Mouse (Mus musculus): Measurements from ENCODE around the gene Olfr463.
"Not testable (repeated sequence)": the region's sequence is repeated elsewhere in the genome, so short reads cannot be mapped to it uniquely, and the experiment has no call there.

The Olfr463 gene

DNA sequence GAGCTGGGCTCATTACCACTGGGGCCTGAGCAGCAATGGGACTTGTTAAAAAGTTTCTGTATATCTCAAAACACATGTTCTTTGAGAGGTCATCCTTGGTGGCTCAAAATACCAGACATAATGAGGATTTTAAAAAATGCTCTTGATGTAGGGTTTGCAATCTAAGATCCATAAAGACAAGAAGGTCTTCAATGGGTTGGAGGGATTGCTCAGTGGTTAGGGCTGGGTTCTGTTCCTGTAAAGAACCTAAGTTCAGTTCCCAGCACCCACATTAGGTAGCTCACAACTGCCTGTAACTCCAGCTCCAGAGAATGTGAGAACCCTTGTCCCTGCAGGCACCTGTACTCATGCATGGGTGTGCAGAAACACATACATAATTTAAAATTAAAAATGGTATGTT, at the start of gene Olfr463:
Gene Olfr463 (minus strand): TSS at position 101 of the 400 bp plus-strand sequence.
- no peak for DNase-seq (ENCODE audit: low spot score)

DNA sequence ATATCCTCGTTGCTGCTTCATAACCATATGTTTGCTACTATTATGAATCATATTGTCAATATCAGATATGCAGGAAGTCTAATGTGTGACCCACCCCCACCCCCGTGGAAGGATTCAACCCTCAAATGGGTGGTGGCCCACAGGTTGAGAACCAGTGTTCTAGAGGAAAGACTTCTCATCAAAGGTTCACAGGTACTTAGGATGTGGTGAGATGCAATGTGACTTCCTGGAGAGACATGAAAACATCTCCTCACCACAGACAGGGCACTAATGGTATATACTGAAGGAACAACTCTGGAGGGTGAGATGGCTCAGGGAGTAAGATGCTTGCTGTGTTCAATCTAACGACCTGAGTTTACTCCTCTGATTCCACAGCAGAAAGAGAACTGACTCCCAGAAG, 38.3 kb upstream of the Olfr463 start:
- DNase-seq (ENCODE audit: low spot score): no peak

DNA sequence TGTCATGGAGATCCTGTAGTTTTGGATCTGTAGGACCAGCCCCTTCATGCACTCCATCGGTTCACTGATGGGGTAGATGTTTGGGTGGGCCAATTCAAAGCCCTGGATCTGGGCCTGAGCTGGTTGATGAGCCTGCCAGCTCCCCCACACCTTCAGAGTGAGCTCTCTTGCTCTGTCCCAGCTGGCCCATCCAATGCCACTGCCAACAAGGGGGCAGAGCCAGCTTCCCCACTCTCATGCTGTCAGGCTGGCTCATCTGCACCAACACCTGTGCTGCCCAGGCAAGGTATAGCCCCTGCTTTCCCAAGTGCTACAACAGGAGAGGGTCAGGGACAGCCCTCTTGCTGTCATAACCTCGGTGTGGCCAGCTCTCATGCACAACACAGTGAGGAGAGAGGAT, 36.5 kb upstream of the Olfr463 start:
- no peak for DNase-seq (ENCODE audit: low spot score)

DNA sequence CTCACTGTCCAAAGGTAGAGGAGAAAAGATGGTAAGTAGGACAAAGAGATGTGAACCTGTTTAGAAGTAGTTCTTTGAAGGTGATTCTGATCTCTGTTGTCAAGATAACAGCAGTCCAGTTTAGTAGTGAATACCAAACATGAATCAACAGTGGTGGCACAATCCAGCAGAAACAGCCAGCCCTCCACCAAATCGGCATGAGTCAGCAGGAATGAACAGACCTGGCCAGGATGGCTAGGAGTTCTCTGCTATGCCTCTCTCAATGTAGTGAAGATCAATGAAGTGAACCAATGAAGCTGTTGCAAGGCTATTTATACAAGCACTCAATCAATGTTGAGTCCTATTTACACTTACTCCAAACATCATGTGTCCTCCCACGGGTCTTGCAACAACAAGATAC, 33.2 kb upstream of the Olfr463 start:
- DNase-seq (ENCODE audit: low spot score): no peak

DNA sequence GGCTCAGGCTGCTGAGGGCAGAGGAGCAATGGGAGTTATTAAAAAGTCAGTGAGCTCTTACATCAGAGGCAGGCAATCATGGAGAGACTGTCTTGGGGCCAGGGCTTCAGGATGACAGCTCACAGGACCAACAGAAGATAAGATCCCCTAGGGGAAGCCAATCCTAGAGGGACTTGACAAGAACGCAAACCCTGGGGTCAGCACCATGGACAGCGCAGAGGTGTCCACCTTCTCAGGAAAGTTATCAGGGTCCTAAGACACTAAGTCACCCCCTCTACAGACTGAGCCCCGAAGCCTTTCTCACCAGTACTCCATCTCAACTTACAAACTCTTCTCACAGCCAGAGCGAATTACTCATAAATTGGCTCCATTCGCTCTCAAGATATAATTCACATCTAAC, 23.8 kb upstream of the Olfr463 start, which contains the start of gene Olfr464:
Gene Olfr464 (minus strand): TSS at position 2 of the 400 bp plus-strand sequence.
- peak; percentile 88 for DNase-seq (ENCODE audit: low spot score)

DNA sequence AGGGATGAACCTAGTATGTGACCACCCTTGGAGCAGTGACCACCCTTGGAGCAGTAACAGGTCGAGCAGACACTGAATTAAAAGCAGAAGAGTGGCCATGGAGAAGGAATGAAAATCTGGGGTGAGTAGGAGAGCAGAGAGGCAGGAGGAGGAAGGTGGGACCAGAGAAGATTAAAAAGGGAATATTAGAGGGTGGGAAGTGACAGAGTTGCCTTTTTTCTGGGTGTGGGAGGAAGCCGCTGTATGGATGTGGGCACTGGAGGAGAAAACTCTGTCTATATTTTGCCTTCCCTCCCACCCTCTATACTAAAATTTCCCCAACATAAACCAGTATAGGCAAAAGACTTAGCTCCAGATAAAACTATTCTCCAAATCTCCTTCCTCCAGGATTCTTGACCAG, 23.1 kb upstream of the Olfr463 start:
- DNase-seq (ENCODE audit: low spot score): no peak

DNA sequence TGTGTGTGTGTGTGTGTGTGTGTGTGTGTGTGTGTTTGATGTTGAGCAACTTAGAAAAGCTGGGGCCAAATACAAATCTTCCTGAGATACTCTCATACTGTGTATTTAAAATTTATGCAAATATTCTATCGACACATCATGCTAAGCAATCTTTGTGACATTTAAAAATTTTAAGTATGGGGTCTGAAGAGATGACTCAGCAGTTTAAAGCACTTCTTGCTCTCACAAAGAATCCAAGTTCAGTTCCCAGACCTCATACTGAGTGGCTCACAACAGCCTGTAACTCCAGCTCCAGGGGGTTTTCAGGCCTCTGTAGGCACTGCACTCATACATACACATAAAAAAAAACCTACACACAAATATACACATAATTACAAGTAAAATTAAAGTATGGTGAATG, 18.8 kb upstream of the Olfr463 start:
- DNase-seq (ENCODE audit: low spot score): no peak

DNA sequence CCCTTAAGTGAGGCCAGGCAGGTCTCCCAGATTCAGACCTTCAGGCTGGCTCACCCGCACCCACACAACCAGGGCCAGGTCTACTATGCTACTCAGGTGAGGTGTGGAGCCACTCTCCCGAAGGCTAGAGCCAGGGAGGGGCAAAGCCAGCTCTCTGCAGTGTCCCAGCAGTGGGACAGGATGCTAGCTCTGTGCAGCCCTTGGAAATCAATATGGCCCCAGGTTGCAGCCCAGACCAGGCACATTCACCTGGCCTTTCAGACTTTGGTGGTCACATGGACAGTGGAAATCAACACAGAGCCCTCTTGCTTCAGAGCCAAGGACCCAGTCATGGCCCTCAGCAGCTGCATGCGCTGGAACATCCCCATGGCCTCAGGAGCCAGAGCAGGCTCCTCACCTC, 7.1 kb upstream of the Olfr463 start:
- DNase-seq (ENCODE audit: low spot score): no peak

DNA sequence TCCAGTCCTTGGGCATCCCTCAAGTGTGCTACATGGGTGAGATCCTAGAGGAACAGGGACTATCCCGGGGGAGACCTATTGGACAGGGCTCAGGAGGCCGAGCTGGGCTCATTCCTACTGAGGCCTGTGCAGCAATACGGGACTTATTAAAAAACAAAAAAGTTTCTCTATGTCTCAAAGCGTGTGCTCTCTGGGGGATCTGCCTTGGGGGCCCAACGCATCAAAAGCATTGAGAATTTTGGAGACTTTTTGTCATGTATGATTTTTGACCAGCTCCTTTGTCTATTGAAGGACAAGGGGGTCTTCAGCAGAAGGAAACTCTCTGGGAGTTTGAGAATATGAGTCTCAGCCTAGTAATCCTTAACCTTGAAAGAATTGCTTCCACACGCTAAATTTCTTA, 5.0 kb downstream of the Olfr463 start, which contains the start of gene Olfr462:
Gene Olfr462 (minus strand): TSS at position 101 of the 400 bp plus-strand sequence.
- no peak for DNase-seq (ENCODE audit: low spot score)

DNA sequence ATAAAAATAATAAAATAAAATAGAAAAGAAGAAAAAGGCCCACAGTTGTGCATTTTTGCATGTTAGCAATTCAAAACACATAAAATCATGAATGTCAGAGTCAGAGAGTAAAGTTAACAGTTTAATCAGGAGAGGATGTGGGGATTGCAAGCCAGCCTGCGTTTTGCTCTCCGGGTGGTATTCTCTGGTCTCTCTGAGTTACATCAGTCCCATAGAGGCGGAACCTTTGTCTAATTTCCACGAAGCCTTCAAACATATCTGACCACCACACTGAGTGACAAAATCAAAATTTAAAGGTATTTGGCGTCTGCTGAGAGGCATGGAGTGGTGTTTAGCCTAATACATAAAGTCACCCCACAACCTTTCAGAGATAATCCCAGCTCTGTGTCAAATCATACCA, 12.3 kb downstream of the Olfr463 start:
- DNase-seq (ENCODE audit: low spot score): no peak

DNA sequence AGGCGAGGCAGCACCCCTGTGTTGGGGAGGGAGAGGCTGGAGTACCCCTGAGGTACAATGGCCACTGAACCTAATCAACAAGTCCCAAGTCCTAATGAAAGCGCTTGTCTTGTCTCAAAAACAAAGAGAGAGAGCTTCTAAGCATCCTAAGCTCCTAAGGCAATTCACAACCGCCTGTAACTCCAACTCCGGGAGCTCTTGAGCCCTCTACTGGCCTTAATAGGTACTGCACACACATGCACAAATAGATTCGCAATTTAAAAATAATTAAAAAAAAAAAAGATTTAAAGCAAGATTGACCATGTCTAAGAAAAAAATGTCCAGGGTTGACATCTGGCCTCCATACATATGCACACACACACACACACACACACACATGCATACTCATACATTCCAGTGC, 13.7 kb downstream of the Olfr463 start:
- peak; percentile 13 for DNase-seq (ENCODE audit: low spot score)

DNA sequence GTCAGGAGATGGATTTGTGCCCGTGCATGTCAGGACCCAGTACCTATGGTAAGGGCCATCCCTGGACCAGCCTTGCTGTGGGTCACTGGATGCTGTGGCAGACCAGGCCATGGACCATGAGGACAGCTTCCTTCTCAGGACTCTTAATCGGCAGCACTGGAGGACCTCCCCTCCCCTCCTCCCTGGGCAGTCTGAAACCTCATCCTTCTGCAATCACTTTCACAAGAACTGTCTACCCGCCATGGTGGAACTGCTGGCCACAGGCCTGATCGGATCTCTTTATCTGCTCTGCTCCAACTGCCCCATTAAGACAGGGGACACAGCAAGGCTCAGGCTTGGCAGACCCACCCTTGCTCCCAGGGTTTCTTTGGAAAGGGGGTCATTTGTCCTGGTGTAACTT, 15.5 kb downstream of the Olfr463 start:
- DNase-seq (ENCODE audit: low spot score): no peak

DNA sequence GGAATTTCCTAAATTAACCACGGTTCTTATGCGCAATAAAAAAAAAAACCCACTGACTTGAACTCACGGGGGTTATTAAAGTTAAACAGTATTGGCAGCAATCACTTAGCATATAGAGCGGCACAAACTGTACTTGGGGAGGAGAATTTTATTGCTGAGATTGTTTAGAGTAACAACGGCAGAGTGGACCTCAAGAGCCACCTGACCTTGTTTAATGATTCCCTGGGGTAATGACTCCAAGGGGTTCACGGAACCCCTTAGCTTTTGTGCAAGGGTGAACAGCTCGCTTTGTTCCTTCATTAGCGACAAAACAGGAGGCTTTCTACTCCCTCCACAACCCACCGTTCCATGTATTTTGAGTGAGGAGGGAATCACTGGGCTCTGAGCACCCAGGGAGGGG, 17.4 kb downstream of the Olfr463 start:
- DNase-seq (ENCODE audit: low spot score): no peak

DNA sequence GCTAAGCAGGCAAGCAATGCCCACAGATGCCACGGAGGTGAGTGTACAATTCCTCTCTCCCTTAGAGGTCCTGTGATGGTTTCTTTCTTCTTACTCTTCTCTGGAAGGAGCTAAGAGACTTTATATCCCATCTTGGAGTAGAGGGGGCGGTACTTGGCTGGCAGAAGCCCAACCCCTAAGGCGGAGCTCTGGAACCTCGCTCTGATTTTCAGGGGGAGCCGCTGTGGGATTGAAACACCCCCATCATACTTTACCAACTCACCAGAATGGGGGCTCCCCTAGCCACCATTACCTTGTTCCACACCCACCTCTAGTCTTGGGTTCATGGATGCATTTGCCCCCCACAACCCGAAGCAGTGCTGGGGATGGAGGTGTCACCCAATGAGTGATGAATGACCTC, 21.8 kb downstream of the Olfr463 start, which contains the start of gene Epx:
Gene Epx (minus strand): TSS at position 101 of the 400 bp plus-strand sequence.
- no peak for DNase-seq (ENCODE audit: low spot score)

DNA sequence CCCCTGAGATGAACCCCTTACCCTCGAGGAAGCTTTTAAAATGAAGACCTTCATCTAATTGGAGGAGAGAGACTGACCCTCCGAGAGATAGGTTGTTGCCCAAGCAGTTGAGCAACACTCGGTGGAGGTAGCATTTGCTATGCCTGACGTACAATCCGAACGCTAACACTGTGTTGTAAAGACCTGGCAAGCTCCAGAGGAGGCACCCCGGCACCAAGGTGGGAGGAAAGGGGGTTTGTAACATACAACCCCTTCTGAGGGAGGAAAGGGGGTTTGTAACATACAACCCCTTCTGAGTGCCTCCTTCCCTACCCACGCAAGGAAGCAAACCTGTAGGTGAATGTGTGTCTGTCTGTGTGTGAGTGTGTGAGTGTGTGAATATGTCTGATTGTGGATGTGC, 25.4 kb downstream of the Olfr463 start:
- DNase-seq (ENCODE audit: low spot score): no peak

DNA sequence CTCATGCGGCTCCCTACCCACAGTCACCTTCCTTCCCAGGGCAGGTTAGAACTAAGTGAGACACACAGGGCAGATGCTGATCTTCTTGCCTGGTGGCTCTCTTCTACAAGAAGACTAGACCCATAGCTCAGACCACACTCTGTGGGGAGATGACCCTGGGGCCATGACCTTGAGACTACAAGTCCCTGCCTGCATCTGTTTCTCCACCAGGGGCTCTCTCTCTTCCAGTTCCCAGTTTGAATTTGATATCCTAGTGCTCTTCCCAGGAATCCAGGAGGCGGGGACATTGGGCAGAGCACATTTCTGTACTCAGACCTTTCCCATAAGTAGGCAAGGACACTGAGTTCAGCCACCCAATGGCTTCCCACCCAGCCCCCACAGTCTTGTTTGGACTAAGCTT, 27.1 kb downstream of the Olfr463 start:
- no peak for DNase-seq (ENCODE audit: low spot score)

DNA sequence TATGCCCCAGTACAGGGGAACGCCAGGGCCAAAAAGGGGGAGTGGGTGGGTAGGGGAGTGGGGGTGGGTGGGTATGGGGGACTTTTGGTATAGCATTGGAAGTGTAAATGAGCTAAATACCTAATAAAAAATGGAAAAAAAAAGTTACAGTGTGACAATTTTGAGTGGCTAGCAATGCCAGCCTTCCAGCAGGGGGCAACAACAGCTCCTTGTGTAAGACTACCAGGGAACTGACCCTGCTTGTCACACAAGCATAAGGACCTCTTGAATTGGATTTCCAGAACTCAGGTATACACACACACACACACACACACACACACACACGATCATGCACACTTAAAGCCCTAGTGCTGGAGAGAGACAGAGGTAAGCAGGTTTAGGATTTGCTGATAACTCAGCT, 30.3 kb downstream of the Olfr463 start:
- not testable (repeated sequence) for DNase-seq (ENCODE audit: low spot score)

DNA sequence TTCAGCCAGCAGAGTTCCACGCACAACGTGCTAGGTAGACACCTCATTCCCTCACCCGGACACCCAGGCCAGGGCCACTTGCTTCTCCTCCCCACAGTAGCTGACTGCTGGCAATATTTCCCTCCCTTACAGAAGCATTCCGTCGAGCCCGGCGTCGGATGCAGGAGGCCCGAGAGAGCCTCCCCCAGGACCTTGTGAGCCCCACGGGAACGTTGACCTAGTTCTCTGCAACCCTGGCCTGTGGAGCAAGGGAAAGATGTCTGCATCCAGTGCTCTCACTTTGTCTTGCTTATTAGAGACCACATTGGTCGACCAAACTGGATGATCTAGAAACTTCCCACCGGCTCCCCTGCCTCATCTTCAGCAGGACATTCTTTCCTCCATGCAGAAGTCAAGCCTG, 34.4 kb downstream of the Olfr463 start:
- no peak for DNase-seq (ENCODE audit: low spot score)

DNA sequence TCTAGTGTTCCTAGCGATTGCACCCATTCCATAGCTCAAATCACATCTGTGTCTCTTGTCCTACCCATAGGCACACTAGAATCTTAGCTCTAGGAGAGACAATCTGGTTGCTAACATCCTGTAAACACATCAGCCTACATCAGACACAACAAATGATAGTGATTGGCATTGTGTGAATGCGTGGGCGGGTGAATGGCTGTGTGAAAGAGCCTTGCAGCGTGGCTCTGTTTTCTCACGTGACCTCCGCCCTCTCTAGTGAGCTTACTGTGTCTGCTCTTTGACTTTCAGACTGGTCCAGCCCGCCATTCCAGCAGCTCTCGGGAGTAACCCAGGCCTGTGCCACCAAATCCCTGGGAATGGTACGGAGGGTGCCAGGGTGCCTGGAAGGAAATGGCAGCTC, 36.8 kb downstream of the Olfr463 start:
- DNase-seq (ENCODE audit: low spot score): no peak

DNA sequence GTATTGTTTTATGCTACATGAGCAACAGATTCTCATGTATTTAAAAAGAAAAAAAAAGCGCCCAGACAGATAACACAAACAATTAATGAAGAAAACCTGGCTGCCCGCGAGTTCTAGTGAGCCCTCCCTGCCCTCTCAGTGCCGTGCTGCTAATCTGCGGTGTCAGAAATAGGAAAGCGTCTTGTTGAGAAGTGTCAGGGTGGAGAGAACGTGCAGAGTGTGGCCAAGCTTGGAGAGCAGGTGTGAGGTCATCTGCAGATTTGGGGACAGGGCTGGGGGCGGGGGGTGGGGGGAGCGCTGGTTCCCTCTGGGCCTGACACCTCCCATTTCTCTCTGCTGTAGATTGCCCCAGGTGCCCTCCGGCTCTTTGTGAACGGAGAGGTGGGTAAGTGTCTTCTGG, 37.9 kb downstream of the Olfr463 start:
- no peak for DNase-seq (ENCODE audit: low spot score)

DNA sequence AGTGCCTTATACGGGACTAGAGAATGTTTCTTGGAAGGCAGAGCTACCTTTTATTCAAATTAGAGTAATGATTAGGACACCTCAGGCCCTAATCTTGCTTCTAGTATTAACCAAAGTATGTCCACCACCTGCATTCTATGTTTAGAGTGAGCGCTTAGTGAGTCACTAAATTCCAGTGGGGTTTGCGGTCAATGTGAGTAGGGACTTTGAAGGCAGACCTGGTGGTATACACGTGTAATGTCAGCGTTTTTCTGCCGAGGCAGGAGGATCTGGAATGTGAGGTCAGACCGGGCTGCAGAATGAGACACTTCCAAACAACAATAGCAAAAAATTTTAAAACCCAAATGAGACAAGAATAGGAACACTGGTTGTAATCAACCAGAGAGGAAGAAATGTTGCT, 42.6 kb downstream of the Olfr463 start:
- DNase-seq (ENCODE audit: low spot score): no peak

DNA sequence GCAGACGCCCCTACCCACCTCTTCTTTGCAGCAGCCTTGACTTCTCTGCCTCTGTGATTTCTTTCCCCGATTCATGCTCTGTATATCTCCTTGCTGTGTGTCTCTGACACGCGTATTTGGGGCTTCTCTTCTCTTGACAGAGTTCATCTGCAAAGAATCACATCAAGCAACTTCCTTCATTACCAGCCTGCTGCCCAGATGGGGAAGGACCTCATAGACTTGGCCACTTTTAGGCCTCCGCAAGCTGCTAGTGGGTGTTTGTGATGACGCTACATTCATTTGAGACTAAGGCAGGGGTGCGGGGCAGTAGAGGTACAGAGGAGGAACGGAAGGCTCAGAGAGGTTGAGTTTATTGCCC, 43.6 kb downstream of the Olfr463 start:
- peak; percentile 15 for DNase-seq (ENCODE audit: low spot score)

DNA sequence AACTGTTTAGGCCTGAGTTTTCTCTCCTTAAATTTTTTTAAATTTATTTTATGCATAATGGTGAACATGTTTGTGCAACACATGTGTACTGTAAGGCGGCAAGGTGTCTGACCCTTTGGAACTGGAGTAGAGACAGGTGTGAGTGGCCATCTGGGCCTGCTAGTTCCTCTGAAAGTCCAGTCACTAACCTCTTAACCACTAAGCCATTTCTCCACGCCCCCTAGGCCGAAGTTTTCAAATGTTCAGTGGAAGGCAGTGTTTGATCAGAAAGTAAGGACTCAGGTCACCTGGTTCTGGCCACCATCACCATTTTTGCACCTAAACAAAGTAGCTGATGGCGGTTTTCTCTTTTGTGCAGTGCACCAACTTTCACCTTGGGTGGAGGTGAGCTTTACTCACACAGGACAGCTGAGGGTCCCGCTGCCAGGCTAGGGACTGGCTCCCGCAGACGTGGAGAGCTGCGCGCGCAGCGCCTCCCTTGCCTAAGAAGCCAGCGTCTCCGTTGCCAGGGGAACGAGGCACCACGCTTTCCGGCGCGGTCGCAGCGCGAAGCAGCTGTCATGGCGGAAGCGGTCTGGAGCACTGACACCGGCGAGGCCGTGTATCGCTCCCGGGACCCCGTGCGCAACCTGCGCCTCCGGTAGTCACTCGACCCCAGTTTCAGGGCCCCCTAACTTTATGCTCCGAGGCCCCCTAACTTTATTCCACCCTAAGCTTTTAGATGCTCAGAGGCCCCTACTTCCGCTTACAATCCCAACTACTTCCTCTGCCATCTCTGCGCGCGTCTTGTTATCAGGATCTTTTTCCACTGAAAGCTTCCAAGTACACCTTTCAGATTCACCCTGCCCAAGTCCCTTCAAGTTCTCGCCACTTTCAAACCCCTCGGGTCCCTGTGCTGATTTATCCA, 44.2 kb downstream of the Olfr463 start, which contains the start of gene Mks1:
Gene Mks1 (plus strand): TSS at position 526 of the 907 bp plus-strand sequence.
- peak; percentile 99 for DNase-seq (ENCODE audit: low spot score)

DNA sequence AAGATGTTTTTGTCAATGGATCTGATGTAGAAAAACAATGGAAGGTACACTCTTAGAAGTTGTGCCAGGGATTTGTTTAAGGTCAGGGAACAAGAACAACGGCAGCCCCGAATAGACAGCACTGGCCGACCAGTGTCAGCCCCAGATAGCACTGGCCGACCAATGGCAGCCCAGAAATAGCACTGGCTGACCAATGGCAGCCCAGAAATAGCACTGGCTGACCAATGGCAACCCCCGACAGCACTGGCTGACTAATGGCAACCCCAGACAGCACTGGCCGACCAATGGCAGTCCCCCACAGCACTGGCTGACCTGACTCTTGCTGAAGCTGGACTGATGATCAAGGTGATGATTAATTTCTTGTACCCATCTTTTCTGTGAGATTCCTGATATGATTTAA, 49.3 kb downstream of the Olfr463 start:
- DNase-seq (ENCODE audit: low spot score): peak; percentile 30
